Mouse (Mus musculus) embryonic facial prominence, embryonic 10.5 days (tissue): Measurements from ENCODE around the gene Snta1. TPM values are rescaled to one million over a fixed set of nuclear protein-coding genes. Genes with fewer than 3 reads are reported as not detected.
"Not testable (repeated sequence)": the region's sequence is repeated elsewhere in the genome, so short reads cannot be mapped to it uniquely, and the experiment has no call there.

Experiments
- DNase-seq: peaks from one replicate; pipeline ENCODE4 v3.0.0-alpha.2; 2017; ENCODE audit warnings: low spot score
- H3K27ac ChIP-seq: fragments of 300-500 bp; sonication (generic); replicated peaks from 2 replicates; pipeline ENCODE4 v1.5.1; 2016; ENCODE audit warnings: mild to moderate bottlenecking
- H3K27me3 ChIP-seq: fragments of 300-500 bp; sonication (generic); replicated peaks from 2 replicates; pipeline ENCODE4 v1.6.1; 2016; ENCODE audit warnings: low read depth, mild to moderate bottlenecking; ENCODE audit not compliant: poor library complexity, severe bottlenecking
- H3K36me3 ChIP-seq: fragments of 300-500 bp; sonication (generic); replicated peaks from 2 replicates; pipeline ENCODE4 v1.6.1; 2016; ENCODE audit warnings: mild to moderate bottlenecking, moderate library complexity
- H3K4me1 ChIP-seq: fragments of 300-500 bp; sonication (generic); 2 replicates; pipeline ENCODE4 v1.6.1; 2016
- H3K4me3 ChIP-seq: fragments of 300-500 bp; sonication (generic); 2 replicates; pipeline ENCODE4 v1.5.1; 2016; ENCODE audit warnings: mild to moderate bottlenecking, moderate library complexity
- H3K9me3 ChIP-seq: fragments of 300-500 bp; sonication (generic); 2 replicates; pipeline ENCODE4 v1.6.1; 2016; ENCODE audit warnings: mild to moderate bottlenecking
- WGBS: fragments of 180-500 bp; shearing (Covaris S2); methylation state at CpG from one replicate; pipeline ENCODE4 v1.1.7; 2016; 5-methylcytosine and 5-hydroxymethylcytosine counted together
- polyA plus RNA-seq: library from polyadenylated mRNA; unstranded; fragments of >200 nt; fragmentation: Nextera tagmentation; extraction: Ambion mirVana; gene quantifications from 2 replicates; pipeline ENCODE4 v1.2.1, GENCODE M21; 2016

The Snta1 gene
- polyA plus RNA-seq, 1 experiment from 2014 or later: 3.9 TPM

DNA sequence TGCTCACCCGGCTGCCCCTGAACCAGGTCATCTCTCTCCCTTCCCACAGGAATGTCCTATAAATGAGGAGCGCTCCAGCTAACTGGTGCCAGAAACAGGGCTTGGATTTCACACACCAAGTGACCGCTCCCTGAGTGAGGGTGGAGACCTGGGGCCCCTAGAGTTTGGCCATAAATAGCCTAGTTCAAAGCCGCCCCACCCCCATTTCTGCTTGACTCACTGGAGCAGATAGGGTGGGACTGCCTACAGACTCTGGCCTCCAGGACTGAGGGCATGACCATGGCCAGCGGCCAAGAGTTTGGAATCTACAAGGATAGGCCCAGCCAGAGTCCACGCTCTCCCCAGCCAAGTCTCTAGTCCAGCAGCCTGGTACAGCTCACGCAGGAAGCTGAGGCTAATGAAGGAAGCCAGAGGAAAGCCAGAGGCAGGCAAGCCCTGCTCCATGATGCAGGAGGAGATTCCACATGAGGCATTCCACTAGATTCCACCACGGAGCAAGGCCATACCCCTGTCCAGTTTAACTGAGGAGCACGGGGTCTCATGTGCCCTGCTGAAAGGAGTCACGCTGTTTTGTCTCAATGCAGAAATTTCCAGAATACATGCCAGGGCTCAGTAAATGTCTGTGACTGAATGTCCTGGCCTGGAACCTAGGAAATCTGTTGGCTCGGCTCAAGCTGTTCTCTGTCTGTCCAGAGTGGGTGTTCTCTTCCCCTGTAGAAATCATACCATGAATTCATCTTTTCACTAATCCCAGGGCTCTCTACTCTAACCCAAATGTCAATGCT, 17.5 kb downstream of the Snta1 start:
- Histone ChIP-seq H3K9me3 (no peaks in the 10 kb centered on the region), H3K4me3 (no peak overlapping the region), H3K4me1 (no peaks in the 10 kb centered on the region), H3K27ac (no peak overlapping the region), H3K36me3 (no peaks in the 10 kb centered on the region), H3K27me3 (no peaks in the 10 kb centered on the region)
- WGBS: 85% methylated on average over 11 of the region's 11 CpGs
- no peak for DNase-seq

DNA sequence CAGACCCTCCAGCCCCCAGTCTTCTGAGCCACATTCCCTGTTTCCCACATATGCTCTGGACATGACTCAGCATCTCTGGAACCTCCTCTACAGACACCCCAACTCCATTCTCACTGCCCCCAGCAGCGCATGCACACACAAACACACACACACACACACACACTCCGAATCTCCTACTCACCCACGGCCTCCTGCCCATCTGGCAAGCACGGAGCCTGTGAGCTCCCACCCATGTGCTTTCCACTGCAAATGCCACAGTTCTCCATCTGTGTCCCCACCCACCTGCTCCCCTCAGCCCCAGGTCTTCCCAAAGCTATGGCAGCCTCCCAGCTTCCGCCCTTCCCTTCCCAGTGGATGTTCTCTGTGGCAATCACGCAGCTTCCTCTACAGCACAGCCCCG, 28.8 kb downstream of the Snta1 start:
- H3K27ac ChIP-seq: no peak overlapping the region
- H3K4me3 ChIP-seq: no peak overlapping the region
- WGBS: 89% methylated on average over 7 of the region's 7 CpGs
- H3K36me3 ChIP-seq: no peaks in the 10 kb centered on the region
- H3K9me3 ChIP-seq: 0 out of 2 replicates have a peak, but pooled peaks cover 2% of the 10 kb centered on the region
- H3K27me3 ChIP-seq: no peaks in the 10 kb centered on the region
- no peaks in the 10 kb centered on the region for H3K4me1 ChIP-seq
- DNase-seq: no peak

DNA sequence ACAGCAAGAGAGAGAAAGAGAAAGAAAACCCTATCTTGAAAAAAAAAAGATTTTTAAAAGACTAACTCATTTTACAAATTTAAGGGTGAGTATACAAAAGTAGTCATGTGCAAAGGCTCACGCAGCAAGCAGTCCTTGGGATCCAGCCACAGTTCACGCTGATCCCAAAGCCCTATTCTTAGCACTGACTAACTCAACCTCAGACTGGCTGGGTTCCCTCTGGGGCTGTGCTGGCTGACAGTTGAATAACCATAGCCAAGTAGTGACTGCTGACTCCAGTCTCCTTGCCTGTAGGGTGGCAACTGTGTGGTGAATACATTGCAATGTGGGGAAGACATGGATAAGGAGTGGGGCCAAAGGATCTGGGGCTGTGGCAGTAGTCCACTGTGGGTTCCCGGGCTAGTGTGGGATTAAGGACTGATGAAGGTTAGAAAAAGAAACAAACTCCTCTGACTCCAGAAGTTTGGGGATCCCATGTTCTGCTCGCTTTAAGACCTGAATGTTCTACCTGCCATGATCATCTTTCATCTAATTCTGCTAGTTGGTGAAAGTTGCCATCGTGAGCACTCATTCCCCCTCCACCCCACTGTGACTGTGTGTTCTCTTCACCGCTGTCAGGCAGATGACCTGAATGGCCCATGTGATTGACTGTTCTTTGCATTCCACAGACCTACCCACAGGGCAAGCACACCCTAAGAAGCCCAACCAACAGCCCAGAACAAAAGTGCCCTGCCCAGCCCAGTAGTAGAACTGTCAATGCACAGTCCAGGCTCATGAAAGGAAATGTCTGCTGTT, 32.9 kb downstream of the Snta1 start:
- Histone ChIP-seq H3K9me3 (no peaks in the 10 kb centered on the region), H3K4me1 (peaks cover 8% of the 10 kb centered on the region), H3K27ac (no peak overlapping the region), H3K27me3 (no peaks in the 10 kb centered on the region), H3K4me3 (no peak overlapping the region), H3K36me3 (no peaks in the 10 kb centered on the region)
- 79% methylated on average over 6 of the region's 6 CpGs for WGBS
- DNase-seq: no peak

DNA sequence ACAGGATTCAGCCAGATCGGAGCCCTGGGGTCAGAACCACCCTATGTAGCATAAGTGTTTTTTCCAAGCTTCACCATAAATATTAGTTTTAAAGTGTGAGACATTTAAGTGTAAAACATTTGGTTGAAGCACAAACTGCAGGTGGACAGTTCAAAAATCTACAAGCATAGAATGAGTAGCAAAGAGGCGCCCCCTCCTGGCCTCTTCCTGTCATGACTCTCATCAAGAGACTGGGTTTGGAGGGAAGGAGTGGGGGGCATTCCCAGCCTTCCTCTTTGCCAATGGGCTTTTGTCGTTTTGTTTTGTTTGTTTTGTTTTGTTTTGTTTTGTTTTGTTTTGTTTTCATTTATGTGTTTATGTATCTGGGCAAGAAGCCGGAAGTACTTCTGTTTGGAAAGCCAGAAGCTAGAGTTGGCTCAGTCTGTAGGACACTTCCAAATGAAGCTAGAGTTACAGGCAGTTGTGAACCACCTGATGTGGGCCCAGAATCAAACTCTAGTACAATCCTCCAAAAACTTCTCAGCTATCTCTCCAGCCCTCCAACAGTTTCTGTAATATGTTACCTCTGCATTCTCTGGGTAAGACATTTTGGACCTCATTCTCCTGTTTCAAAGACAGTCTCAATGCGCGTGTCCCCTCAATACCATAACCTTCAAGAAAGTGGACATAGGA, 33.8 kb downstream of the Snta1 start:
- Histone ChIP-seq H3K4me1 (peaks cover 8% of the 10 kb centered on the region), H3K36me3 (no peaks in the 10 kb centered on the region; the same call in 1 of the 2 replicates), H3K27ac (no peak overlapping the region), H3K9me3 (no peaks in the 10 kb centered on the region), H3K4me3 (no peak overlapping the region), H3K27me3 (no peaks in the 10 kb centered on the region)
- DNase-seq: peak; percentile 73
- 56% methylated on average over 6 of the region's 6 CpGs for WGBS

DNA sequence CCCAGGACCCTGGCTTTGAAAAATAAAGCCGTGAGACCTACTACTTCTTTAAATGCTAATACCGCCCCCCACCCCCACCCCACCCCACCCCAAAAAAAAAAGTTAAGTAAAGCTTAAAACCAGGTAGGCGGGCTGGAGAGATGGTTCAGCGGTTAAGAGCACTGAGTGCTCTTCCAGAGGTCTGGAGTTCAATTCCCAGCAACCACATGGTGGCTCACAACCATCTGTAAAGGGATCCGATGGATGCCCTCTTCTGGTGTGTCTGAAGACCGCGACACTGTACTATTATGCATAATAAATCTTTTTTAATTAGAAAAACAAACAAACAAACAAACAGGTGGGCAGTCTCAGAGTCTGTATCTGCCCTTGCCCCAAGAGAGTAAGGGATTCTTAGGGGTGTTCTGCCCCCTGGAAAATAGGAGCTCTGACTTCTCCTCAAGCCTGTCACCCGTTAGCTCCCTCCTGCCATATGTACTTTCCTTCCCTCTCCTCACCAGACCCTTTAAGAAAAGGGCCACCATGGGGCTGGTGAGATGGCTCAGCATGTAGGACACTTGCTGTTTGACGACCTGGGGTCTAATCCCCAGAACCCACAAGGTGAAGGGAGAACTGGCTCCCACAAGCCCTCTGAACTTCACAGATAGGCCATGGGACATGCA, 34.9 kb downstream of the Snta1 start, which contains the start of gene Cdk5rap1:
Gene Cdk5rap1, minus strand, starts transcription at position 169 of the 659 bp plus-strand sequence.
- Histone ChIP-seq H3K4me1 (peaks cover 8% of the 10 kb centered on the region), H3K4me3 (peak within 1 kb of the TSS; percentile 75), H3K27me3 (no peaks in the 10 kb centered on the region), H3K36me3 (no peaks in the 10 kb centered on the region; the same call in 1 of the 2 replicates), H3K27ac (peak within 1 kb of the TSS; percentile 88), H3K9me3 (no peaks in the 10 kb centered on the region)
- WGBS: 10% methylated on average over 9 of the region's 9 CpGs
- DNase-seq: no peak

DNA sequence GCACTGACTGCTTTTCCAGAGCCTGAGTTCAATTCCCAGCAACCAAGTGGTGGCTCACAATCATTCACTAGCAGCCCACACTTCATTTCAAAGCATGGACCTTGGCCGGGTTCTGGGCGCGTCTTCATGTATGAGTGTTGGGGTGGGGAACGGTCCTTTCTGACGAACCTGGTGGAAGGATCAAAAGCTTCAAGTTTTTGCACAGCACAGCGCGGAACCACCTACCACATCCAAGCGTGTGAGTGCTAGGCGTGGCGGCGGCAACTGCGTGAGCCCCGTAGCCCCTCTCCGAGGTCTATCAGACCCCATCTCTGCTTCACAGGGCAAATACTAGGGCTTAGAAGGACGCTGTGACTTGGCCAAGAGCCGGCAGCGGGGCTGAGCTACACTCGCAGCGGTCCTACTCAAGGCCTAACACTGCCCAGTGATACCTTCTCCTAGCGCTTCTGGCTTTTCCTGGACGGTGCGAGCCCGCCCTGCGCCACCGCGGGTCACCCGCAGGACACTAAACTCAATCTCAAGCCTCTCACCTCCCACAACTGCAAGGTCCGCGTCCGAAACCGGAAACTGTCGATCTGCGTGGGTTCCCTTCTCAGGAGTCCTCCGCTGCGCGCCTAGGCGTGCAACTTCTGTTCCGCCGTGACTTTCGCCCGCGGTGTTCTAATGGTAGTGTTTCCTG, 35.6 kb downstream of the Snta1 start:
- DNase-seq: peak; percentile 91
- under 1% methylated on average over 42 of the region's 42 CpGs for WGBS

DNA sequence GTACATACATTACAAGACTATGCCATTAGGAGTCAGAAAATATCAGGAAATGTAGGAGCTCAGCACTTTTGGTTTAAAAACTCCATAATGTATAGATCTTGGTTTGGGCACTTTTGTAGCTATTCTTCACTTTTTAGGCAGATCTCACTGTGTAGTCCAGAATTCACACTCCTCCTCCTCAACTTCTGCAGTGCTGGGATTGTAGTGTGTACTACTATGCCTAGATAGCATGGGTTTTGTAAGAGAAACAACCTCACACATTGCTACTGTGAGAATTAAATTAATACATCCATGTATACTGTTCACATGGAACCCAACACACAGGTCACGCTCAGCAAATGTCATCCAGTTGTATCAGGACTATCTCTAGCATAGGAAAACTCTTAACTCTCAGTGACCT, 40.4 kb downstream of the Snta1 start:
- 0 out of 2 replicates have a peak, but pooled peaks cover 2% of the 10 kb centered on the region for H3K4me1 ChIP-seq
- 90% methylated on average over 1 of the region's 1 CpGs for WGBS
- peaks cover 47% of the 10 kb centered on the region for H3K36me3 ChIP-seq

More for the DNA sequence above, 35.6 kb downstream of the Snta1 start:
- Histone ChIP-seq H3K4me1 (peaks cover 8% of the 10 kb centered on the region), H3K27ac (peak overlapping the region; percentile 88), H3K27me3 (no peaks in the 10 kb centered on the region), H3K4me3 (peak overlapping the region; percentile 75), H3K36me3 (peaks cover 5% of the 10 kb centered on the region; the same call in 1 of the 2 replicates), H3K9me3 (no peaks in the 10 kb centered on the region)

DNA sequence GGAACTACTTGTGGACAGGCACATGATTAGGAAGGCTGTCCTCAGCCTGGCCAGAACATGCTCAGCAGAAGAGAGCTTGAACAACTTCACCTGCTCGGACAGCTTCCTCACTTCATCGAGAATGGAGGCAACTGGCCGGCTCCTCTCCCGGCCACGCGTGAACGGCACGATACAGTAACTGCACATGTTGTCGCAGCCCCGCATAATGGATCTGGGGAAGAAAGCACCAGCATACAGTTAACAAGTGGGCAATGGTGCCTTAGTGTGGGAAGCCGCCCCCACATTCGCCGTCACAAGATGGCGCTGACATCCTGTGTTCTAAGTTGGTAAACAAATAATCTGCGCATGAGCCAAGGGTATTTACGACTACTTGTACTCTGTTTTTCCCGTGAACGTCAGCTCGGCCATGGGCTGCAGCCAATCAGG, 53.9 kb downstream of the Snta1 start:
- peak overlapping the region; percentile 52 for H3K4me3 ChIP-seq
- WGBS: 69% methylated on average over 16 of the region's 19 CpGs
- H3K27me3 ChIP-seq, H3K4me1 ChIP-seq, H3K9me3 ChIP-seq: not testable (repeated sequence)
- peaks cover 37% of the 10 kb centered on the region for H3K36me3 ChIP-seq
- peak overlapping the region; percentile 73 for H3K27ac ChIP-seq
- peak; percentile 42 for DNase-seq

More for the DNA sequence above, 40.4 kb downstream of the Snta1 start:
- H3K9me3 ChIP-seq: no peaks in the 10 kb centered on the region
- no peak overlapping the region for H3K27ac ChIP-seq
- no peak for DNase-seq
- H3K27me3 ChIP-seq: no peaks in the 10 kb centered on the region
- H3K4me3 ChIP-seq: no peak overlapping the region

DNA sequence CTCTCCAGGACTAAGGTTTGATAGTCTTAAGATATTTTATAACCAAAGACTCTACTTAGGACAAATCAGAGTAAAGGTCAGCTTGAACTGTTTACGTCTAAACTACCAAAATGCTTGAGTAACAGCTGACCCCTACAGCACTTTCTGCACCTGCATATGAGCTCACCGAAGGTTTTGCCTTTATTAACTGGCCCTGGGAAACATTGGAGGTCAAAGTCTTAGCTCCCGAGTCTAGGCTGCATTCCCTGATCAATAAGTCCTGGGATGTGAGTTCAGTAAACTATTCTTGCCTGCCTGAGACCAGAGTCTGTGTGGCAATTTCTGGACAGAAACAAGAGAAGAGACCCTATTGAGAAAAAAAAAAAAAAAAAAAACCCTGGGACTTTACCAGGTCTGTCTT, 59.7 kb downstream of the Snta1 start:
- Histone ChIP-seq H3K4me1 (no peaks in the 10 kb centered on the region), H3K9me3 (no peaks in the 10 kb centered on the region), H3K27ac (no peak overlapping the region), H3K4me3 (no peak overlapping the region), H3K27me3 (no peaks in the 10 kb centered on the region), H3K36me3 (peaks cover 77% of the 10 kb centered on the region)
- WGBS: 93% methylated on average over 3 of the region's 3 CpGs
- no peak for DNase-seq

DNA sequence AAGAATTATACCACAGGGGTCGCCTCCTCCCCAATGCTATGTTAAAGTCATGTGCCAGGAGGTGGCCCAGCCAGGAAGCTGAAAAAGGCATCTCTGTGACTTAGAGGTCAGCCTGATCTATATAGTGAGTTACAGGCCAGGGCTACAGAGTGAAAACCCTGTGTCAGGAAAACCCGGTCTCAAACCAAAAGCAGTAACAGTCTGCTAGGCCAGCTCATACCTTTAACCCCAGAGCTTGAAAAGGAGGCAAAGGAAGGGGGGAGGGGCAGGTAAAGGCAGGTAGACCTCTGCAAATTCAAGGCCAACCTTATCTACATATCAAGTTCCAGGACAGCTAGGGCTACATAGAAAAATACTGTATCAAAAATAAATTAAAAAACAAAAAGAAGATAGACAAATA, 68.5 kb downstream of the Snta1 start:
- Histone ChIP-seq H3K9me3 (no peaks in the 10 kb centered on the region), H3K27ac (no peak overlapping the region), H3K36me3 (peaks cover 33% of the 10 kb centered on the region), H3K4me1 (no peaks in the 10 kb centered on the region), H3K27me3 (no peaks in the 10 kb centered on the region), H3K4me3 (no peak overlapping the region)
- no peak for DNase-seq
- 78% methylated on average over 2 of the region's 2 CpGs for WGBS

DNA sequence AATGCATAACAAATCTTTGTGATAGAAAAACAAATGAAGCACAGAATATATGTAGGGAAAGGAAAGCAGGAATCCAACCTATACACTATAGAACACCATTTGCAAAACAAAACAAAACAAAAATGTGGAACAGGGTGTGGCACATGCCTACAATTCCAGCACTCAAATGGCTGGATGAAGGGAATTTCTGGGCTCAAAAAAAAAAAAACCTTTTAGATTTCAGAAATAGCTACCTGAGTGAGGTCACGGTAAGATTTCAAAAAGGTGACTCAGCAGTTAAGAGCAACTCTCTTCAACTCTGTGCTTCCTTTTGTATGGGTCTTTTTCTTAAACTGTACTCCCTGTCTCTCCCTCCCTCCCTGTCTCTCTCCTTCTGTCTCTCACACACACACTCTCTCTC, 69.7 kb downstream of the Snta1 start:
- Histone ChIP-seq H3K4me1 (no peaks in the 10 kb centered on the region), H3K9me3 (no peaks in the 10 kb centered on the region), H3K4me3 (no peak overlapping the region), H3K27me3 (no peaks in the 10 kb centered on the region), H3K27ac (no peak overlapping the region), H3K36me3 (peaks cover 28% of the 10 kb centered on the region)
- WGBS: 74% methylated on average over 1 of the region's 1 CpGs
- DNase-seq: no peak
